Mouse (Mus musculus): Measurements from ENCODE around the gene Ncs1. TPM values are rescaled to one million over a fixed set of nuclear protein-coding genes. Genes with fewer than 3 reads are reported as not detected.

Gene Ncs1
- 2.4 and 2.5 TPM in 2 replicates for polyA plus RNA-seq (2012; rRNA removed)

DNA sequence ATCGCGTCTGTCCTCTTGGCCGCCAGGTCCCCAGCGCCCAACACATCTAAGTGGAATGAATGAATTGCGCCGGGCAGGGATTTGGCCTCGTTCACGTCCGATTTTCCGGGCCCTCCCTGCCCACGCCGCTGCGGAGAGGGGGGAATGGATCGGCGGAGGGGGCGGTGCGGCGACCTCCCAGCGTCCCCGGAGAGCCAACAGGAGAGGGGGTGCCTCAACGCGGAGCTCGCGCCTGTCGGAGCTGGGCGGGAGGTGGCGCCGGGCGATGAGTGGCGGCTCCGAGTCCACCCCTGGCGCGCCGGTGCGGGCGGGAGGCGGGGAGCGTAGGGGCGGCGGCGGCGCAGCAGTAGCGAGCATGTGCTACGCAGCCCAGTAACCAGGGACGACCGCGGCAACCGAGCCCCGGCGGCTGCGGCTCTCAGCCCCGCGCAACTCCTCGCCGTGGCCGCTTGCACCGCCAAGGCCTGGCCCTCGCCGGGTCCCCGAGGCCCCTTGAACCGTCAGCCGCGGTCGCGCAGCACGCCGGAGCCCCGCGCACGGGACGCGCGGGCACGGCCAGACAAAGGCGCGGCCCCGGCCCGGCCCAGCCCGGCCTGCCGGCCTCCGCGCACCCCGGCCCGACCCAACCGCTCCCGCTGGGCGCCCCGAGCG is at the start of gene Ncs1:
Gene Ncs1 (plus strand): TSS at position 333 of the 651 bp plus-strand sequence.
- TF ChIP-seq CTCF (IDR thresholded peaks at IDR 0.05; ENCODE audit: borderline replicate concordance, control insufficient read depth, extremely low read depth, insufficient read depth, low read length, poor library complexity) (no peak), POLR2A (IDR thresholded peaks at IDR 0.05; ENCODE audit: control insufficient read depth, extremely low read depth, insufficient read depth, low read length, poor library complexity) (no peak)
- H3K27me3 ChIP-seq (ENCODE audit: control insufficient read depth, insufficient read depth, low read length), result peaks cover 17% of the 10 kb centered on the region
- H3K4me1 ChIP-seq (replicated peaks; ENCODE audit: control insufficient read depth, insufficient read depth, low read length), result peaks cover 16% of the 10 kb centered on the region
- 2% methylated on average over 81 of the region's 89 CpGs for WGBS
- H3K27ac ChIP-seq (ENCODE audit: control insufficient read depth, insufficient read depth, low read length), result no peak within 1 kb of the TSS
- no peaks in the 10 kb centered on the region for H3K36me3 ChIP-seq (ENCODE audit: control insufficient read depth, insufficient read depth, low read length)
- H3K4me3 ChIP-seq (ENCODE audit: control insufficient read depth, insufficient read depth, low read length), result peak within 1 kb of the TSS; percentile 55
- DNase-seq, result peak; percentile 29

DNA sequence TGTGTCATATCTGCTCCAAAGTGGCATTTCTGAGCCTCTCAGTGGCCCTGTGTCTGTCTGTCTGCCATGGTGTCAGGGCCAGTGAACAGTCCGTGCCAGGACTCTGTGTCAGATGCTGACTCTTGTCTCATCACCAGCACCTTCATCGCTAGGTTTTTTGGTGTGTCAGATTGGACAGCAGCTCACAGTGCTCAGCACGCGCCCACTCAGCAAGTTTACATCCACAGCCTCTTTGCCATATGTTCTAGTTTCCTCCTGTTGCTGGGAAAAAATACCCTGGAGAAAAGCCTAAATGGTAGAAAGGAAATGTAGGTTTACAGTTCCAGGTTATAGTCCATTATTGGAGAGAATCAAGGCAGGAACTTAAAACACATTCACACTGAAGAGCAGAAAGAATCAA is 47.0 kb upstream of the Ncs1 start:
- Histone ChIP-seq H3K36me3 (ENCODE audit: control insufficient read depth, insufficient read depth, low read length) (0 out of 2 replicates have a peak, but pooled peaks cover 3% of the 10 kb centered on the region), H3K27me3 (ENCODE audit: control insufficient read depth, insufficient read depth, low read length) (no peaks in the 10 kb centered on the region), H3K4me3 (ENCODE audit: control insufficient read depth, insufficient read depth, low read length) (no peak overlapping the region), H3K27ac (ENCODE audit: control insufficient read depth, insufficient read depth, low read length) (no peak overlapping the region), H3K4me1 (replicated peaks; ENCODE audit: control insufficient read depth, insufficient read depth, low read length) (no peaks in the 10 kb centered on the region)
- 100% methylated on average over 4 of the region's 4 CpGs for WGBS
- TF ChIP-seq CTCF (IDR thresholded peaks at IDR 0.05; ENCODE audit: borderline replicate concordance, control insufficient read depth, extremely low read depth, insufficient read depth, low read length, poor library complexity) (no peak), POLR2A (IDR thresholded peaks at IDR 0.05; ENCODE audit: control insufficient read depth, extremely low read depth, insufficient read depth, low read length, poor library complexity) (no peak)
- no peak for DNase-seq

DNA sequence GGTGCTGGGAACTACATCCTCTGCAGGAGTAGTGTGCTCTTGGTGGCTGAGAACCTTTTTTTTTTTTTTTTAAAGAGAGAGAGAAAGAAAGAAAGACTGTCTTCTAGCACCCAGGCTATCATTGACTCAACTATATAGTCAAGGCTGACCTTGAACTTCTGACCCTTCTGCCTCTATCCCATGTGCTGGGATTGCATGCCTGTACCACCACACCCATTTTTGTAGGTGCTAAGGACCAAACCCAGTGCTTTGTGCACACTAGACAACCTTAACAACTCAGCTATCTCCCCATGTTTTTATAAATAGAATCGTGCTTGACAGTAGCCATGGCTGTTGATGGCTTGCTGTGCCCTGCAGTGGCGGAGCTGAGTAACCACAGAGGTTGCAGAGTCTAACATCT is 45.6 kb upstream of the Ncs1 start:
- 0 out of 2 replicates have a peak, but pooled peaks cover 3% of the 10 kb centered on the region for H3K36me3 ChIP-seq (ENCODE audit: control insufficient read depth, insufficient read depth, low read length)
- TF ChIP-seq CTCF (IDR thresholded peaks at IDR 0.05; ENCODE audit: borderline replicate concordance, control insufficient read depth, extremely low read depth, insufficient read depth, low read length, poor library complexity) (no peak), POLR2A (IDR thresholded peaks at IDR 0.05; ENCODE audit: control insufficient read depth, extremely low read depth, insufficient read depth, low read length, poor library complexity) (no peak)
- H3K4me1 ChIP-seq (replicated peaks; ENCODE audit: control insufficient read depth, insufficient read depth, low read length), result no peaks in the 10 kb centered on the region
- no peak overlapping the region for H3K4me3 ChIP-seq (ENCODE audit: control insufficient read depth, insufficient read depth, low read length)
- H3K27me3 ChIP-seq (ENCODE audit: control insufficient read depth, insufficient read depth, low read length), result no peaks in the 10 kb centered on the region
- WGBS, result 37% methylated on average over 2 of the region's 2 CpGs
- H3K27ac ChIP-seq (ENCODE audit: control insufficient read depth, insufficient read depth, low read length), result no peak overlapping the region
- DNase-seq, result no peak

DNA sequence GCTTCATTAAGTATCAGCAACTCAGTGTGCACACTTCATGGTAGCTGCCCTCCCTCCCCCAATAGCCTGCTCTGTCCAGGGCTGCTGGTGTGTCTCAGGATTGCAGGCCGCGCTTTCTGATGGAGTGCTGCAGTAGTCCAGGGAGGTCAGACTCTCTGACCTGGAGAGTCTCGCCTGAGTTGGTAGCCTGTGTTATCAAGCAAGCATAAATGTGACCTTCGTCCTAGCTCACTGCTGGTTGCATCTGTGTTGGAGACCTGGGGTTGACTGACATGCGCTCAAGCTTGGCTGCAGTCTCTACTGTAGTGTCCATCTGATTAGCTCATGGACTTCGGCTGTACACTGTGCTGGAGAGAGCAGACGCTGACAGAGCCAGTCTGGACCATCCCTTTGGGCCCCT is 43.8 kb upstream of the Ncs1 start:
- no peaks in the 10 kb centered on the region for H3K27me3 ChIP-seq (ENCODE audit: control insufficient read depth, insufficient read depth, low read length)
- H3K4me1 ChIP-seq (replicated peaks; ENCODE audit: control insufficient read depth, insufficient read depth, low read length), result no peaks in the 10 kb centered on the region
- TF ChIP-seq CTCF (IDR thresholded peaks at IDR 0.05; ENCODE audit: borderline replicate concordance, control insufficient read depth, extremely low read depth, insufficient read depth, low read length, poor library complexity) (no peak), POLR2A (IDR thresholded peaks at IDR 0.05; ENCODE audit: control insufficient read depth, extremely low read depth, insufficient read depth, low read length, poor library complexity) (no peak)
- H3K27ac ChIP-seq (ENCODE audit: control insufficient read depth, insufficient read depth, low read length), result no peak overlapping the region
- 96% methylated on average over 7 of the region's 7 CpGs for WGBS
- no peak overlapping the region for H3K4me3 ChIP-seq (ENCODE audit: control insufficient read depth, insufficient read depth, low read length)
- no peak for DNase-seq
- no peaks in the 10 kb centered on the region for H3K36me3 ChIP-seq (ENCODE audit: control insufficient read depth, insufficient read depth, low read length)

DNA sequence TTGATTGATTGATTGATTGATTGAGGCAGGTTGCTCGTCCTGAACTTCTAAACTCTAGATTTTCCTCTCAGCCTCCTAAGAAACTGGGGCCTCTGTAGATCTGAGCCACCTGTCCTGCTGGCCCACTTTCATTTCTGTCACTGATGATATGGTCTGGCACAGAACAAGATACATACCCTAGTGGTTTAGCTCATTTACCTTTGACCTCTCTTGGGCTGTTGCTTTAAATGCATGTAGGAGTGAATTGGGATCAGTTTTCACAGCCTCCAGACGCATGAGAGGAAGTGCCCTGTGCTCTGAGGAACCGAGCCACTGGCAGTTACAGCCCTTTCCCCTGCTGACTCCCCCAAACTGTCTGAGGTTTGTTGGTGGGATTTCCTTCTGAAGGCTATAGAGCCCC is 43.3 kb upstream of the Ncs1 start:
- no peak overlapping the region for H3K4me3 ChIP-seq (ENCODE audit: control insufficient read depth, insufficient read depth, low read length)
- no peaks in the 10 kb centered on the region for H3K4me1 ChIP-seq (replicated peaks; ENCODE audit: control insufficient read depth, insufficient read depth, low read length)
- WGBS, result 23% methylated on average over 3 of the region's 3 CpGs
- no peak for TF ChIP-seq POLR2A (IDR thresholded peaks at IDR 0.05; ENCODE audit: control insufficient read depth, extremely low read depth, insufficient read depth, low read length, poor library complexity)
- TF ChIP-seq CTCF (IDR thresholded peaks at IDR 0.05; ENCODE audit: borderline replicate concordance, control insufficient read depth, extremely low read depth, insufficient read depth, low read length, poor library complexity), result no peak
- H3K27ac ChIP-seq (ENCODE audit: control insufficient read depth, insufficient read depth, low read length), result no peak overlapping the region
- H3K27me3 ChIP-seq (ENCODE audit: control insufficient read depth, insufficient read depth, low read length), result no peaks in the 10 kb centered on the region
- H3K36me3 ChIP-seq (ENCODE audit: control insufficient read depth, insufficient read depth, low read length), result no peaks in the 10 kb centered on the region
- no peak for DNase-seq

DNA sequence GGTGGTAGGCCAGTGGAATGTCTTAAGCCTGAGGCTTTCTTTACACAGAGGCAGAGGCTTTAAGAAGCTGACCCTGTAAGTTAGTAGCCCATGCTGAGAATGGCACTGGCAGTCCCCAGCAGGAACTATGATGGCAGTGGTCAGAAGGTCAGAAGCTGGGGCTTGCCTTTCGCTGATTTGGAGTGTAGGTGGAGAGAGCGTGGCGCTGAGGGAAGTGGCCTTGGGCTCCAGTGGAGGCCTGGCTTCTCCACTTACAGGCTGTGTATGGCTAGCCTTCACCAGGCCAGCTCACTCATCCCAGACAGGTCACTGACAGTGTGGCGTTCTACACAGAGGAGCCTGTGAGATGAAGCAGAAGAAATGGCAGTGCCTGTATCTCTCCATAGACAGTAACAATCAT is 42.7 kb upstream of the Ncs1 start:
- Histone ChIP-seq H3K4me1 (replicated peaks; ENCODE audit: control insufficient read depth, insufficient read depth, low read length) (no peaks in the 10 kb centered on the region), H3K27ac (ENCODE audit: control insufficient read depth, insufficient read depth, low read length) (no peak overlapping the region)
- 93% methylated on average over 4 of the region's 4 CpGs for WGBS

More for the DNA sequence above, 42.7 kb upstream of the Ncs1 start:
- no peak for DNase-seq
- TF ChIP-seq POLR2A (IDR thresholded peaks at IDR 0.05; ENCODE audit: control insufficient read depth, extremely low read depth, insufficient read depth, low read length, poor library complexity) (no peak), CTCF (IDR thresholded peaks at IDR 0.05; ENCODE audit: borderline replicate concordance, control insufficient read depth, extremely low read depth, insufficient read depth, low read length, poor library complexity) (no peak)
- H3K4me3 ChIP-seq (ENCODE audit: control insufficient read depth, insufficient read depth, low read length), result no peak overlapping the region
- no peaks in the 10 kb centered on the region for H3K27me3 ChIP-seq (ENCODE audit: control insufficient read depth, insufficient read depth, low read length)
- no peaks in the 10 kb centered on the region for H3K36me3 ChIP-seq (ENCODE audit: control insufficient read depth, insufficient read depth, low read length)

All from thymus, adult 2 months (tissue).